Mouse (Mus musculus) thymus, postnatal 14 days (tissue): ENCODE results near the gene Lekr1.
"Not testable (repeated sequence)": the region's sequence is repeated elsewhere in the genome, so short reads cannot be mapped to it uniquely, and the experiment has no call there.

Source experiments
- DNase-seq: peaks from one replicate; pipeline ENCODE4 v3.0.0; 2021

Gene Lekr1

GRCm38 (mm10) chr3:65769666-65770065, 103.6 kb downstream of the Lekr1 start:
- DNase-seq, result not testable (repeated sequence)

- no peak for DNase-seq
Observed at GRCm38 (mm10) chr3:65773910-65774309, 107.9 kb downstream of the Lekr1 start.

GRCm38 (mm10) chr3:65775096-65775495, 109.1 kb downstream of the Lekr1 start:
- no peak for DNase-seq

GRCm38 (mm10) chr3:65782246-65782645, 116.2 kb downstream of the Lekr1 start:
- no peak for DNase-seq

- DNase-seq, result no peak
Observed at GRCm38 (mm10) chr3:65790076-65790685, 124.2 kb downstream of the Lekr1 start.

- DNase-seq, result no peak
Observed at GRCm38 (mm10) chr3:65793561-65793960, 127.5 kb downstream of the Lekr1 start.

GRCm38 (mm10) chr3:65794711-65795110, 128.7 kb downstream of the Lekr1 start:
- no peak for DNase-seq

GRCm38 (mm10) chr3:65797345-65798137, 131.5 kb downstream of the Lekr1 start:
- DNase-seq, result no peak

- no peak for DNase-seq
Observed at GRCm38 (mm10) chr3:65800962-65801361, 134.9 kb downstream of the Lekr1 start.

GRCm38 (mm10) chr3:65802185-65802584, 136.2 kb downstream of the Lekr1 start:
- no peak for DNase-seq

GRCm38 (mm10) chr3:65802868-65803267, 136.8 kb downstream of the Lekr1 start:
- no peak for DNase-seq

- no peak for DNase-seq
Observed at GRCm38 (mm10) chr3:65814881-65815280, 148.9 kb downstream of the Lekr1 start.

GRCm38 (mm10) chr3:65816012-65816411, 150.0 kb downstream of the Lekr1 start:
- no peak for DNase-seq

GRCm38 (mm10) chr3:65818597-65818996, 152.6 kb downstream of the Lekr1 start:
- no peak for DNase-seq

- DNase-seq, result no peak
Observed at GRCm38 (mm10) chr3:65819841-65820240, 153.8 kb downstream of the Lekr1 start.

- no peak for DNase-seq
Observed at GRCm38 (mm10) chr3:65824886-65825285, 158.9 kb downstream of the Lekr1 start.

GRCm38 (mm10) chr3:65826716-65827115, 160.7 kb downstream of the Lekr1 start:
- no peak for DNase-seq

- no peak for DNase-seq
Observed at GRCm38 (mm10) chr3:65827400-65827799, 161.4 kb downstream of the Lekr1 start.

GRCm38 (mm10) chr3:65828020-65828419, 162.0 kb downstream of the Lekr1 start:
- DNase-seq, result no peak

- DNase-seq, result no peak
Observed at GRCm38 (mm10) chr3:65829230-65829629, 163.2 kb downstream of the Lekr1 start.

GRCm38 (mm10) chr3:65829943-65830483, 164.0 kb downstream of the Lekr1 start:
- no peak for DNase-seq

GRCm38 (mm10) chr3:65830801-65831200, 164.8 kb downstream of the Lekr1 start:
- no peak for DNase-seq

- DNase-seq, result no peak
Observed at GRCm38 (mm10) chr3:65832398-65832797, 166.4 kb downstream of the Lekr1 start.

- no peak for DNase-seq
Observed at GRCm38 (mm10) chr3:65836435-65836834, 170.4 kb downstream of the Lekr1 start.
